Mouse (Mus musculus) MEL (cell line): ENCODE measurements around the gene Ctdspl. TPM values are rescaled to one million over a fixed set of nuclear protein-coding genes. Genes with fewer than 3 reads are reported as not detected.
A peak's percentile ranks its signal among the peaks of the same experiment; 100 is the strongest.

Experiments used
- DNase-seq: peaks from one replicate; pipeline ENCODE4 v3.0.0; 2011; ENCODE audit warnings: low read depth, low spot score
- H3K27ac ChIP-seq: 2 replicates; pipeline ENCODE4 v1.5.1; 2012; ENCODE audit warnings: low read depth, mild to moderate bottlenecking, control low read depth, low read length, moderate library complexity; ENCODE audit not compliant: control insufficient read depth
- H3K27me3 ChIP-seq, 2 experiments: fragments of 150-350 bp in 1 of 2; sonication (generic) in 1 of 2; 2 replicates each; pipeline ENCODE4 v1.6.1; 2012; ENCODE audit warnings: low read length in 2 of 2, mild to moderate bottlenecking in 2 of 2, improper control_type of control experiment in 1 of 2, moderate library complexity in 1 of 2; ENCODE audit not compliant: insufficient read depth in 2 of 2, control insufficient read depth in 1 of 2
- H3K36me3 ChIP-seq, 2 experiments: 2 replicates each; pipeline ENCODE4 v1.6.1; 2012 to 2014; ENCODE audit warnings: low read length in 2 of 2, improper control_type of control experiment in 1 of 2, inconsistent platforms in 1 of 2, mild to moderate bottlenecking in 1 of 2; ENCODE audit not compliant: insufficient read depth in 2 of 2, control insufficient read depth in 1 of 2
- H3K4me1 ChIP-seq, 2 experiments: fragments of 150-350 bp in 1 of 2; sonication (generic) in 1 of 2; 2 replicates each; pipeline ENCODE4 v1.6.1; 2012; ENCODE audit warnings: low read length in 2 of 2, improper control_type of control experiment in 1 of 2, mild to moderate bottlenecking in 1 of 2; ENCODE audit not compliant: insufficient read depth in 2 of 2, control insufficient read depth in 1 of 2
- H3K4me3 ChIP-seq, 2 experiments: fragments of 150-350 bp in 1 of 2; sonication (generic) in 1 of 2; 2 replicates each; pipeline ENCODE4 v1.5.1; 2012; ENCODE audit warnings: low read depth in 2 of 2, low read length in 2 of 2, mild to moderate bottlenecking in 2 of 2, moderate library complexity in 2 of 2, control low read depth in 1 of 2, improper control_type of control experiment in 1 of 2; ENCODE audit not compliant: control insufficient read depth in 1 of 2, insufficient read depth in 1 of 2
- H3K79me2 ChIP-seq: 2 replicates; pipeline ENCODE4 v1.6.1; 2012; ENCODE audit warnings: mild to moderate bottlenecking, low read length, moderate library complexity; ENCODE audit not compliant: control insufficient read depth, poor library complexity, insufficient read depth
- H3K9ac ChIP-seq: 2 replicates; pipeline ENCODE4 v1.6.1; 2012; ENCODE audit warnings: low read depth, mild to moderate bottlenecking, control low read depth, low read length, moderate library complexity; ENCODE audit not compliant: control insufficient read depth, poor library complexity, severe bottlenecking
- H3K9me3 ChIP-seq: fragments of 150-350 bp; sonication (generic); replicated peaks from 2 replicates; pipeline ENCODE4 v1.6.1; 2012; ENCODE audit warnings: mild to moderate bottlenecking, low read length, improper control_type of control experiment, moderate library complexity; ENCODE audit not compliant: insufficient read depth
- CTCF ChIP-seq, 3 experiments: IDR thresholded peaks in 2 of 3; conservative IDR thresholded peaks in 1 of 3; 2 replicates each; pipeline ENCODE4 v1.5.1; 2011 to 2012; ENCODE audit warnings: low read length in 3 of 3, low read depth in 2 of 3, mild to moderate bottlenecking in 2 of 3, improper control_type of control experiment in 1 of 3, inconsistent platforms in 1 of 3, mixed read lengths in 1 of 3, moderate library complexity in 1 of 3; ENCODE audit not compliant: control insufficient read depth in 1 of 3, insufficient read depth in 1 of 3, poor library complexity in 1 of 3, severe bottlenecking in 1 of 3
- E2F4 ChIP-seq: IDR thresholded peaks from 2 replicates; pipeline ENCODE4 v1.6.1; 2011; ENCODE audit warnings: low read depth, low read length, improper control_type of control experiment, borderline replicate concordance
- ELF1 ChIP-seq: IDR thresholded peaks from 2 replicates; pipeline ENCODE4 v1.6.1; 2014; ENCODE audit warnings: low read depth, mild to moderate bottlenecking, inconsistent platforms, low read length, improper control_type of control experiment, moderate library complexity
- GABPA ChIP-seq: IDR thresholded peaks from 2 replicates; pipeline ENCODE4 v1.6.1; 2012; ENCODE audit warnings: low read depth, mild to moderate bottlenecking, inconsistent platforms, low read length, improper control_type of control experiment, moderate library complexity
- HCFC1 ChIP-seq: IDR thresholded peaks from 2 replicates; pipeline ENCODE4 v1.6.1; 2012; ENCODE audit warnings: low read depth, mild to moderate bottlenecking, inconsistent platforms, low read length, improper control_type of control experiment, moderate library complexity
- JUND ChIP-seq: IDR thresholded peaks from 2 replicates; pipeline ENCODE4 v1.6.1; 2011; ENCODE audit warnings: low read depth, mild to moderate bottlenecking, improper control_type of control experiment, low read length
- MAFK ChIP-seq: IDR thresholded peaks from 2 replicates; pipeline ENCODE4 v1.6.1; 2011; ENCODE audit warnings: low read depth, mild to moderate bottlenecking, low read length, improper control_type of control experiment, borderline replicate concordance
- MAX ChIP-seq: IDR thresholded peaks from 2 replicates; pipeline ENCODE4 v1.6.1; 2011; ENCODE audit warnings: low read length, improper control_type of control experiment
- MAZ ChIP-seq: IDR thresholded peaks from 2 replicates; pipeline ENCODE4 v1.6.1; 2012; ENCODE audit warnings: low read depth, mild to moderate bottlenecking, inconsistent platforms, low read length, improper control_type of control experiment
- MEF2A ChIP-seq: IDR thresholded peaks from 2 replicates; pipeline ENCODE4 v1.6.1; 2014; ENCODE audit warnings: low read depth, mild to moderate bottlenecking, inconsistent platforms, low read length, improper control_type of control experiment; ENCODE audit not compliant: poor library complexity, insufficient replicate concordance, severe bottlenecking; ENCODE audit errors: extremely low read depth
- MXI1 ChIP-seq: IDR thresholded peaks from 2 replicates; pipeline ENCODE4 v1.6.1; 2011; ENCODE audit warnings: mild to moderate bottlenecking, low read depth, low read length, improper control_type of control experiment
- MYB ChIP-seq: IDR thresholded peaks from 2 replicates; pipeline ENCODE4 v1.6.1; 2011; ENCODE audit warnings: mild to moderate bottlenecking, low read depth, low read length, improper control_type of control experiment
- NRF1 ChIP-seq: IDR thresholded peaks from 2 replicates; pipeline ENCODE4 v1.6.1; 2014; ENCODE audit warnings: low read depth, mild to moderate bottlenecking, inconsistent platforms, low read length, improper control_type of control experiment, moderate library complexity; ENCODE audit not compliant: poor library complexity, insufficient read depth, severe bottlenecking
- POLR2AphosphoS2 ChIP-seq: IDR thresholded peaks from 2 replicates; pipeline ENCODE4 v1.6.1; 2011; ENCODE audit warnings: low read length, improper control_type of control experiment
- POLR2AphosphoS5 ChIP-seq: IDR thresholded peaks from 2 replicates; pipeline ENCODE4 v1.6.1; 2012; ENCODE audit warnings: low read depth, borderline replicate concordance, mild to moderate bottlenecking, inconsistent platforms, low read length, moderate library complexity, mixed read lengths
- RAD21 ChIP-seq: IDR thresholded peaks from 2 replicates; pipeline ENCODE4 v1.6.1; 2011; ENCODE audit warnings: mild to moderate bottlenecking, low read depth, low read length, improper control_type of control experiment
- TAL1 ChIP-seq: IDR thresholded peaks from 2 replicates; pipeline ENCODE4 v1.6.1; 2012; ENCODE audit warnings: mild to moderate bottlenecking, inconsistent platforms, low read length, moderate library complexity, mixed read lengths
- TBP ChIP-seq: IDR thresholded peaks from 2 replicates; pipeline ENCODE4 v1.8.0; 2011; ENCODE audit warnings: low read depth, low read length, improper control_type of control experiment
- UBTF ChIP-seq: IDR thresholded peaks from 2 replicates; pipeline ENCODE4 v1.6.1; 2012; ENCODE audit warnings: low read depth, mild to moderate bottlenecking, inconsistent platforms, low read length, improper control_type of control experiment, moderate library complexity, borderline replicate concordance; ENCODE audit not compliant: insufficient read depth
- USF1 ChIP-seq: IDR thresholded peaks from 2 replicates; pipeline ENCODE4 v1.6.1; 2014; ENCODE audit warnings: low read depth, mild to moderate bottlenecking, inconsistent platforms, low read length, improper control_type of control experiment, moderate library complexity
- USF2 ChIP-seq, 2 experiments: IDR thresholded peaks; 2 replicates each; pipeline ENCODE4 v1.6.1; 2011 to 2012; ENCODE audit warnings: improper control_type of control experiment in 2 of 2, low read length in 2 of 2, borderline replicate concordance in 1 of 2, inconsistent platforms in 1 of 2, low read depth in 1 of 2, mild to moderate bottlenecking in 1 of 2; ENCODE audit not compliant: insufficient read depth in 1 of 2
- ZC3H11A ChIP-seq: IDR thresholded peaks from 2 replicates; pipeline ENCODE4 v1.6.1; 2012; ENCODE audit warnings: low read depth, mild to moderate bottlenecking, inconsistent platforms, low read length, improper control_type of control experiment
- ZKSCAN1 ChIP-seq: IDR thresholded peaks from 2 replicates; pipeline ENCODE4 v1.6.1; 2012; ENCODE audit warnings: low read depth, mild to moderate bottlenecking, inconsistent platforms, low read length, improper control_type of control experiment, moderate library complexity
- polyA plus RNA-seq, 2 experiments: library from polyadenylated mRNA; stranded (reverse) in 1 of 2; unstranded in 1 of 2; fragments of >175 nt in 1 of 2; fragments of >200 nt in 1 of 2; gene quantifications; 2 replicates each; pipeline versions ENCODE4 v1.2.1 to v1.2.4; 2012; ENCODE audit warnings: low replicate concordance in 2 of 2, low read depth in 1 of 2; ENCODE audit not compliant: insufficient read length in 2 of 2, insufficient read depth in 1 of 2, missing spikeins in 1 of 2
- total RNA-seq: library from RNA; depleted of rRNA; stranded (reverse); fragments of 300-350 nt; gene quantifications from 2 replicates; pipeline ENCODE4 v1.2.3, GENCODE M21; 2012

Gene Ctdspl
- total and polyA plus RNA-seq, 3 experiments, result 15.3 to 20.7 TPM; not detected in 1

GRCm38 (mm10) chr9:119088148-119088801, 162.0 kb downstream of the Ctdspl start:
- peak; percentile 92 for DNase-seq
- Histone ChIP-seq H3K4me1 (0 out of 4 replicates have a peak, but pooled peaks cover 0 to 5% of the 10 kb centered on the region in 2 experiments), H3K27ac (no peak overlapping the region), H3K36me3 (no peaks in the 10 kb centered on the region), H3K79me2 (no peaks in the 10 kb centered on the region), H3K4me3 (peak overlapping the region; percentile 51 to 62), H3K9ac (0 out of 2 replicates have a peak overlapping the region, but pooled peaks have one; percentile 8), H3K9me3 (no peaks in the 10 kb centered on the region), H3K27me3 (no peaks in the 10 kb centered on the region)
- TF ChIP-seq USF2 (IDR thresholded peaks at IDR 0.05; ENCODE audit: borderline replicate concordance in 1 of 2, insufficient read depth in 1 of 2, low read depth in 1 of 2, low read length in 2 of 2), result no peak
- no peak for TF ChIP-seq MAX
- TF ChIP-seq HCFC1, result no peak
- no peak for TF ChIP-seq MXI1
- no peak for TF ChIP-seq CTCF (IDR thresholded peaks at IDR 0.05 in 2 of 3, conservative IDR thresholded peaks at IDR 0.05 in 1 of 3; ENCODE audit: control insufficient read depth in 1 of 3, insufficient read depth in 1 of 3, low read depth in 2 of 3, low read length in 3 of 3, poor library complexity in 1 of 3, severe bottlenecking in 1 of 3)
- TF ChIP-seq MEF2A, result no peak

- no peaks in the 10 kb centered on the region for H3K79me2 ChIP-seq
- no peak for DNase-seq
These were observed 163.2 kb downstream of the Ctdspl start for GRCm38 (mm10) chr9:119089437-119089836.

More at GRCm38 (mm10) chr9:119089437-119089836, 163.2 kb downstream of the Ctdspl start:
- no peaks in the 10 kb centered on the region for H3K27me3 ChIP-seq
- no peak for TF ChIP-seq GABPA
- no peak for TF ChIP-seq POLR2AphosphoS5
- no peak for TF ChIP-seq ZKSCAN1
- TF ChIP-seq USF2 (IDR thresholded peaks at IDR 0.05; ENCODE audit: borderline replicate concordance in 1 of 2, insufficient read depth in 1 of 2, low read depth in 1 of 2, low read length in 2 of 2), result no peak
- TF ChIP-seq MAZ, result no peak
- TF ChIP-seq NRF1, result no peak
- no peak for TF ChIP-seq MAFK
- TF ChIP-seq JUND, result no peak
- TF ChIP-seq UBTF, result no peak
- TF ChIP-seq TAL1, result no peak
- no peak for TF ChIP-seq ELF1
- no peak for TF ChIP-seq E2F4
- no peak for TF ChIP-seq USF1
- no peak for TF ChIP-seq RAD21
- no peak for TF ChIP-seq CTCF (IDR thresholded peaks at IDR 0.05 in 2 of 3, conservative IDR thresholded peaks at IDR 0.05 in 1 of 3; ENCODE audit: control insufficient read depth in 1 of 3, insufficient read depth in 1 of 3, low read depth in 2 of 3, low read length in 3 of 3, poor library complexity in 1 of 3, severe bottlenecking in 1 of 3)
- no peak for TF ChIP-seq TBP
- no peak for TF ChIP-seq HCFC1
- TF ChIP-seq MYB, result no peak
- TF ChIP-seq ZC3H11A, result no peak
- no peak for TF ChIP-seq POLR2AphosphoS2
- H3K27ac ChIP-seq, result no peak overlapping the region
- no peak overlapping the region for H3K4me3 ChIP-seq
- no peak overlapping the region for H3K9ac ChIP-seq
- no peaks in the 10 kb centered on the region for H3K36me3 ChIP-seq
- H3K4me1 ChIP-seq, result 0 out of 4 replicates have a peak, but pooled peaks cover 0 to 5% of the 10 kb centered on the region in 2 experiments
- H3K9me3 ChIP-seq, result no peaks in the 10 kb centered on the region
